Mouse (Mus musculus) right cerebral cortex, adult 18-20 months (tissue): Measurements from ENCODE around the gene Foxd4.
"Not testable (repeated sequence)": the region's sequence is repeated elsewhere in the genome, so short reads cannot be mapped to it uniquely, and the experiment has no call there.

Source experiments
- DNase-seq: peaks from one replicate; pipeline ENCODE4 v3.0.0; 2022; ENCODE audit warnings: mixed read lengths

The Foxd4 gene

DNA sequence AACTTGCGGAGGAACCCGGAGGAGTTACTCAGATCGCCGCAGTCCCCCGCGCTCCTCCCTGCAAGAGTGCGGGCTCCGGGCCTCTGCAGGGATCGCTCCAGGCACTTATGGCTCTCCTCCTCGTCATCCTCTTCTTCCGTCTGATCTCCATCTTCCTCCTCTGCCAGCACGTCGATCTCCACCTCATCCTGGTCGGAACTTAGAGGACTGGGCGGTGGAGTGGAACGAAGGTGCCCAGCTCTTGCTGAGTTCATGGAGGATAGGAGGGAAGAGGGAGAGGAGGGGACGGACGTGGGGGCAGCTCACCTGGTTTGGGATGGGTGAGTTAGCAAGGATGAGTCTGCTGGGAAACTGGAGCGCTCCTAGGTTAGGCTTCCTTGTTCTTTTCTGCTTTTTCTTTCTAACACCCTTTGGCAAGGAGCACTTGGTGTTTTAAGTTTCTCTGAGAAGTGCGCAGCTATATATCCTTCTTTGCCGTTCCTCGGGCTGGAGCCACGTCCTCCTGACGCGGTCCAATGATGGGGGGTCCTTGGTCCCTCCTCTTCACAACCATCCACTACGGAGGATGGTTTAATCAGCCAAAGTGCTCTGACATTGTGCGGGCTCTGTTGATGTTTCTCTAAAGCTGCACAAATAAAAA lies at the start of gene Foxd4:
Gene Foxd4, minus strand, starts transcription at position 617 of the 640 bp plus-strand sequence.
- no peak for DNase-seq

DNA sequence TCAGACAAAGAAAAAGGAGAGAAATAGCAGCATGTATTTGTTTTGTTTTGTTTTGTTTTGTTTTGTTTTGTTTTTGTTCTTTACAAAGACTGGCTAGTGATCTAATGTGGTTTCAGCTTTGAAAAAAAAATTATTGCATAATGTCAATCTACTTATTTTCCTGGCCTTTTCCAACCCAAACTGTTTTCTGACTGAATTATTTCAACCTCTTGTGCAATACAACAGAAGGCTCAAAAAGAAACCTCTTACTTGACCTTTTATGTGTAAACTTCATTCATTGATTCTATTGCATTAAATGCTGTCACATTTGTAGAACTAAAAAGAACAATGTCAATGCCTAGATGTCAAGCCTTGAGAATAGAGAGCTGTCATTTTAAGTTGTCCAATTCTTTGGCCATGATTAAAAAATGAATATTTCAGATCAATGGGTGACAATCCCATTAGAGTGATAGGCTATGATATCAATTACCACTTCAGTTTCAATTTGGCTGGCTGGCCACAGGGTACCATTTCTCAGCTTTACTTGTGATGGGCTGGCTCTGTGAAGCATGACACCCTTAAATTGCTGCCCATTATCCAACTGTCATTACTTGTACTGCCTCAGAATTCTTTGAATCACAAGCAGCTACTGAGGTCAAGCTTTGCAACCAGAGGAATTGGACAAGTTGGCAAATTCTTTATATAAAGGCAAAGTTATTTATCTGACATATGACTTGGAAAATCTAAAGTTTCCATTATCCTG lies 44.7 kb upstream of the Foxd4 start:
- no peak for DNase-seq

DNA sequence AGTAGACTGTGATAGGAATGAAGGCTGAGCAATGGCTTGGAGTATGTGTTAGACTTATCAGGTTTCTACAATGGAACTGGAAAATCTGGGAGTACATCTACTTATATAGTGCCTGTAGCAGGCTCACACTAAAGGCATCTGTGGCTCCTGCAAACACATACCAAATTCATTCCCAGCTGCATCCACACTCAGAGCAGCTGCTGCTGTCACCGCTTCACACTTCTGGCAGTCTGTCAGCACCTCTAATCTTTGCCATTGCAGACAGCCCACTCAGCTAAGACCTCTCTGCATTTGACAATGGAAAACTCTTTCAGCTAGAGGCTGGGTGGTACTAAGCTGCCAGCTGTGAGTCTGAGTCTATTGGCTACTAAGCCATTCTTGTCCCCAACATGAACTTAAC lies 36.1 kb upstream of the Foxd4 start:
- peak; percentile 6 for DNase-seq

DNA sequence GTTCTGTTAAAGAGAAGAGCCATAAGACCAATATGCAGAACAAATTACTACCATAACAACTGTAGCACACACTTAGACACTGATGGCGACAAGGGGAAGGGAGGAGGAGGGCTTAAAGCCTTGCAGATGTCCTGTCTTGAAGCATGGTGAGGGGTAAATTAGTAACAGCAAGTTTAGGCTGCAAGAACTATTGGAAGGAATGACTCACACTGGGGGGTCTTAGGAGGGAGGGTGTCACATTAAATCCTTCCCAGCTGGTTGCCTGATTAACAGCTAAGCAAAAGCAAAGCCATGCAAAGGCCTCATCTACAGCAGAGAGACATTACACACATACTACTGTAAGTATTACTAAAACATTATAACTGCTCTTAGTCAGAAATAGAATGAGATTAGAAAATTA lies 28.0 kb upstream of the Foxd4 start:
- no peak for DNase-seq

DNA sequence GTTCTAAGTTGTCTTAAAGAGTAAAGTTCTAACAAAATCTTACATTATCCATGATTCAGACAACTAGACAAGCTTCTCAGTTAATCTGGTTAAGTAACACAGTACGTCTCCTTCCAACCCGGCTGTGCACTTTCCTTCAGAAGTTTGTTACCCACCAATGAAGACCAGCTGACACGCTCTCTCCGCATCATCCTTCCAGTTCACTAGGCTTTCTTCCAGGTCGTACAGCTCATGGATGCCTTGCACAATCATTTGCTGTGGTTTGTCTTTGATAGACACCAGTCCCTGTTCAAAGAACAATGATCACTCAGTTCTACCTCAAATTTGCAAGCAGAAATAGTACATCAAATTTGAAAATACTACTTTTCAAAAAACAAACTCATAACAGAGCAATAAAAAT lies 19.9 kb upstream of the Foxd4 start:
- DNase-seq = no peak

DNA sequence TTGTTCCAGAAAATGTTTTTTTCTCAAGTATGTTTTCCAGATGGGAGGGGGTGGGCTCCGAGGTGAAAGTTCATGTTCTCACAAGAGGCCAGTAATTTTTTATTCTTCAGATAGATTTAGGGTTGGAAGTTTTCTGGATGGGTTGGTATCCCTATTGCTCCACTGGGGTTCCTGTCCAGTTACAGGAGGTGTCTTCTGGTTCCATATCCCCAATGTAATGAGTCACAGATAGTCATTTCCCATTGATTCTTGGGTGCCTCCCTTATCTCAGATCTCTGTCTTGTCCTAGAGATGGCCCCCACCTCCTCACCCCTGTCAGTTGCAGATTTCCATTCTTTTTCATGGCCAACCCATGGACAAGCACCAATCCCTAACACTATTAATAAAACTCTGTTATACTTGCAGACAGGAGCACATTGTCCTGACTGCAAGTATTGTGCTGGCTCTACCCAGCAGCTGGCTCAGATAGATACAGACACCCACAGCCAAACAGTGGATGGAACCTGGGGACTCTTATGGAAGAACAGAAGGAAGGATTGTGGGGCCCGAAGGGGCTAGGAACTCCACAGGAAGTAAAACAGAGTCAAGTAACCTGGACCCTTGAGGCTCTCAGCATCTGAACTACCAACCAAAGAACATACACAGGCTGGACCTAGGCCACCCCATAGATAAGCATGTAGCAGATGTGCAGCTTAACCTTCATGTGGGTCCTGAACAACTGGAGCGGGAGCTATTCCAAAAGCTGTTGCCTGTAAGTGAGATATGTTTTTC lies 7.6 kb upstream of the Foxd4 start:
- no peak for DNase-seq

DNA sequence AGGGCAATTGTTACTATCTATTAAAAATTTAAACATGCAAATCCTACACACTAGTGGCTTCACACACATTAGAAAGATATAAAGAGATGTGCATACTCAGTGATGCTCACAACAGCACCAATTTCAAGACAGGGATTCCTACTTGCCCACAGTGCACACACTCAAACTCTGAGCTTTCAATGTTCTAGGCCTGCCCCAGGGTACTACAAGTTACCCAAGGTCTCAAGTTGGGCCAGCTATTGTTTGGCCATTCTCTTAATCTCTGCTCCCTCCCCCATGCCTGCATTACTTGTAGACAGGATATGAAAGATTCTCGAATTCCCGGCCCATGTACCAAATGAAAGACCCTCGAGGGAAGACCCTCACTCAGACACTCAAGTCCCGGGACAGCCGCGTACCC lies 6.7 kb upstream of the Foxd4 start:
- no peak for DNase-seq

DNA sequence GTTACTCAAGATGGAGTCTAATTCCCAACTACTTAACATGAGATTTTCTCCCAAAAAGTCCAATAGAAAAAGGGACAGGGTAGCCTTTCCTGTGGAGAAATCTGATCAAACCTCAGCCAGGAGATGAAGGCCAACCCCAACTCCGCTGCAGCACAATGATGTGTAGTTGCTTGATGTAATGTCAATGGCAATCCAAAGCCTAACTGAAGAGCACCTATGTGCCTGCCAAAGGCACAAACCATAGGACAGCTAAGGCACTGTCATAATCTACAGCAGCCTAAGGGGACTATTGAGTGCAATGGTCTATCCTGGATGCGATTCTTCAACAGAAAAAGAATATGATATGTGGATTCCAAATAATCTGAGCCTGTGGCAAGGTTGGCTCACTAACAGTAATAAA lies 1.8 kb upstream of the Foxd4 start:
- no peak for DNase-seq

DNA sequence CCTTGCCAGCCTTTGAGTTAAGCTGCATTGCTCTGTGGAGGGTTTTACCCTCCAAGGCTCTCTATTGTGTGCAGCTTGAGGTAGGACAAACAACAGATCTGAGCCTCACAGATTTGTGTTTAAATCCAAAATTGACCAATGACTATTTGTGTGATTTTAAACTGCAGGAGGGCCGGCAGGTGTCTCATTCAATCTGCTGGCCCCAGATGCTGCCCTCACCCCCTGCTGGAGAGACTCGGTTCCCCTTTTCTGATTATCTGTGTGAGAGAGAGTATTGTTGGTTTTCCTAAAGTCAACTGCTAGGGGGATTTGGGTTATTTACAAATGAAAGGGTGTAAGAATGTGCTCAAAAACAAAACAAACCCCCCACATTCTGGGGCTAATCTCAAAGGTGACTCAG lies 1.3 kb upstream of the Foxd4 start:
- no peak for DNase-seq

DNA sequence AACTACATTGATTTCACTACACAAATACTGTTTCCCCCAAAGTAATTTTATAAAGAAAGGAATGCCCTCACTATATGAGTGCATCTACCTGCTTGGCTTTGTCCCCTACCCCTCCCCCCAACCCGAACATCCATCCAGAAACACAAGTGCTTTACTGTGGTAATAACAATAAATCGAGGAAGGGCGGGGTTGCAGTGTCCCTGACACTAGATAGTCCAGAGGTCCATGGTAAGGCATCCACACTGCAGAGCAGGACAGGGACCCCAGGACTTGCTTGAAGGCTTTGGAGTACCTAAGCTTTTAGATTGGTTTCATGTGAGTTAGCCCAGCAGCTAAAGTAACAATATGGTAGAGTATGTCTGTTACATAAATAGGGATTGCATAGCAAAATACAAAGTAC lies 669 bp upstream of the Foxd4 start:
- DNase-seq = no peak

DNA sequence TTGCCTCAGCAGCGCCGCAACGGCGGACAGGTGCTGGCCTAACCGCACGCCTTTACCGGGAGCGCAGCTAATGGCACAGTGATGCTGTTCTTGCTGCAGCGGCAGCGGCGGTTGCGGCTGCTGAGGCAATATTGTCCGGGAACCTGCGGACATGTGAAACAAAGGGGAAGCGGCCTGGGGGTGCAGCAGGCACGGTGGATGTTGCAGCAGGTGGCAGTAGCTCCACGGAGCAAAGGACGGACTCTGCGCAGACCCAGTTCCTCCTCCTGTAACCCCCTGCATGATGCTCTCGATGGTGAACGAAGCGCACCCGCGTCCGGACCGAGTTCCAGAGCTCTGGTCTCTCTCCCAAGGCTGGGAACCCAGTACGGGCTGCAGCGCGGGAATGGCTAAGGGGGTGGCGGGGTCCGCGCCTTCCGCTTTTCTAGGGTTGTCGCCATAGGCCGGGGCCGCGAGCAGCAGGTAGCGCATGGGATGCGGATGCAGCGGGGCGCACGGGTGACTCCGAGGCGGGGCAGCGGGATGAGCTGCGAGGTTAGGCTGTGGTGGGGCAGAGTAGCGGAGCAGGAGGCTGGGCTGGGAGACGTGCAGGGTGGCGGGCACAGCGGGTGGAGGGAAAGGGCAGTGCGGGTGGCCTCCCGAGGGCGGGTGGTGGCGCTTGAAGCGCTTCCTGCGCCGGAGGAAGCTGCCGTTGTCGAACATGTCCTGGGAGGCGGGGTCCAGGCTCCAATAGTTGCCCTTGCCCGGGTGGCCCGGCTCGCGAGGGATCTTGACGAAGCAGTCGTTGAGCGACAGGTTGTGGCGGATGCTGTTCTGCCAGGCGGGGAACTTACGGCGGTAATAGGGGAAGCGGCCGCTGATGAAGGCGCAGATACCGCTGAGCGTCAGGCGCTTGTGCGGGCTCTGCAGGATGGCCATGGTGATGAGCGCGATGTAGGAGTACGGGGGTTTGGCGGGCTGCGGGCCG lies 1.1 kb downstream of the Foxd4 start:
- DNase-seq = peak; percentile 3

DNA sequence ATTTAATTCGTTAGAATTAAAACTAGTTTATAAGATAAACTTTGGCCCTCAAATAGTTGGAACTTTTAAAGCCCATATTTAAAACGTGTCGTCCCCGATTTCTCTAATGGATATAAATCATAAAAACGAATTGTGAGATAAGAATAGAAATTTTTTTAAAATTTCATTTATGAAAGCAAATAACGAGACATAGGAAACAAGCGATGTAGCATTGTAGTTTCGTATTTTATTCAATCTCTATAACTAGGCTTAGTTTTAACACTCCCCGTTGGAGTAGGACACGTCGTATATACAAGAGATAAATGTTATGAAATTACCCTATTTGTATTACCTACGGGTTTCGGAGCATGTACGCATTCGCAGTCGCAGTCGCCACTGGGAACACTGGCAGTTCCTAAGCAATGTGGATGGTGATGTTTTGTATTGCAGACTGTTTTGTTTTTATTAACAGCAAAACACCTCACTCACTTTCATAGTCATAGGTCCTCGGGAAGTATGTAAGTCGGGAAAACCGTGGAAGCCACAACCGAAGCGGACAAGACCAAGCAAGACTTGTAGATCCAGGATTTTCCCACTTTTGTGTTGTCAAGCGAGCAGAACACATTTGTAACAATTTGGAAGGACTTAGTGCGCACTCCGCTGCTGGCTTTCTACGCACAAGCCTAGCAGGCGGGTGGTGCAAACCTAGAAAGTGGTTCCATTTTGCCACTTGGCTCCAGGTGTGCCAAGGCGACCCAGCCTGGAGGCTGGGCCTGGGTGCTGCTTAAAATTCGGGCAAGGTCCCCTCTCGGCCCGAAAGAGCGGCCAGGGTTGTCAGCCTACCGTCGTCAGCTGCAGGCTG lies 2.0 kb downstream of the Foxd4 start:
- no peak for DNase-seq

DNA sequence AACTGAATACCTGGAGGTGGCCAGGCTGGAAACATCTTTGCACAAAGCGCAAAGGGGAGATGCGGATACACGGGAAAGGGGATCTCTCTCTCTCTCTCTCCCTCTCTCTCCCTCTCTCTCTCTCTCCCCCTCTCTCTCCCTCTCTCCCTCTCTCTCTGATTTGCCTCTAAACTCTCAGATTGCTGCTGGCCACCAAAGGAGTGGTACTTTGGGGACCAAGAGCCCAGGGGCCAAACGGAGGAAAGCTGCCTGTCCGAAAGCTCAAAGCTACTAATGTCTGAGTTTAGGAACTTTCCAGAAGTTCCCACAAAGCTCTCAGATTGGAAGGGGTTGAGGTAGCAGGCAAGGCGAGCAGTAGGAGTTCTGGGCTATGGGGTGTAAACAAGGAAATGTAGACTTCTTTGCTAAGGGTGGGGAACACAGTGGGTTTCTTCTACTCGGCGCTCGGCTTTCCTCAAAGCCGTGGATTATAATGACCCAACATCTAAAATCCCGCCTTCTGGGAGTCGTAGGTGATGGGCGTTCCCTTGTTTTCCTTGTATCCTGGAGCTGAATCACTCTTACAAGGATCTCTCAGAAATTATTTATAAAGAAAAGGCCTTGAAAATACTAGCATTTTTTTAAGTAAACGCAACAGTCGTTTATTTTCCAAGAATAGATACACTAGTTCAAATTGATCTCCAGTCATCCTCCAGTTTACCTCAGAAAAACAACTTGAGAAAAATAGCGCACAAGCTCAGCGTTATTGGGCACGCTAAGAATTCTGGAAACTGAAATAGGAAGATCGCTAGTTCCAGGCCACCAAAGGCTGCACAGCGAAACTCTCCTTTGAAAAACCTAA lies 2.9 kb downstream of the Foxd4 start:
- no peak for DNase-seq

DNA sequence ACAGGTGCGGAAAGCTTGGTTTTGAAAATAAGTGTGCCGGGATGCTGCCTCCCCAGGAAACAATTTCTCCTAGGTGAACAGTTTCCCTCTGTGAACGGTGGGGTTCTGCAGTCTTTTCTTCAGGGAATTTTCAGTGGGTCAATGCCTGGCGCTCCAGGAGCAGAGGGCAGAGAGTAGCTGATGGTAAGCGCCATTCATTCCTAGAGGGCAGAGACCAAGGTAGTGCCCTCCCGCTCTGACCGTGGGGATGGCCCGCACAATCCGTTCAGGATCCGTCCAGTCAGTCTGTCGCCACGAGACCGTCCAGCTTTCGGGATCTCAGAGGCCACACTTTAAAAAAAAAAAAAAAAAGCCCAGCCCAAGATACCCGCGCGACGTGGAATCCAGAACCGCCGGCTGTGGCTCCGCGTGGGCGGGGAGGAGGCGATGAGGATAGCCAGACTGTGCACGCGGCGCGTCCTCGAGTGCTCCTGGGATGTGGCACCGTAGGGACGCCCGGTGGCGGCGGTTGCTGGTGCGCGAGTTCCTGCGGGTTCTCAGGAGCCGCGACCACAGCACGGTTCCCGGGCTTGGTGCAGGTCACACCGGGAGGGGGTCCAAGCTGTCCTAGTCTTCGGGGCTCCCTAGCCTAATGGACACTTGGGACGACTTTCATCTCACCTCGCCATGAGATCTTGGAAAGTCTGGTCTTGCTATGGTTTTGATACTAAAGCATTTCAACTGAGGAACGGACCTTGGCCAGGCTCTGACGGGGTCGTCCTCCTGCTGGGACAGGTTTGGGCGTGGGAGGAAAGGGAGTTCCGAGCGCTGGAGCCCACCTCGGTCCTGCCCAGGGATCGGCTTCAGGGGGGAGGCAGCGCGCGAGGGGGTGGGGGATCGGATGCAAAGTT lies 3.7 kb downstream of the Foxd4 start:
- DNase-seq = peak; percentile 6

DNA sequence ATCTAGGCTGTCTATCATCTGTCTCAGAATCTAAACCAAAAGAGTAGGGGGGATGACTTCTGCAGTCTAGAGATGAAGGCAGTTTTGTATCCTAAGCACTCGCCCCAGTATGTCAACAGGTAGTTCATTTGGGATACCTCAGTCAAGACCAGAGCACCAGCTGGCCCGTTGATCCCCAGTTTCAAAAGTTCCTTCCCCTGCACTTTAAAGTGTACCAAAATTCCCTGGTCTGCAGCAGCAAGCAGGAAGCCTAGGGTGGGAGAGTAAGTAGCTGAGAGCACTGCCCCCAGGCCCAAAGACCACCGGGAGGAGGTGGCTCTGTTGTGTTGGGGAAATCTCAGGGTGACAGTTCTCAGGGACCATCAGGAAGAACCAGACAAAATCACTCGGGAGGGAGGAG lies 4.5 kb downstream of the Foxd4 start:
- DNase-seq = no peak

DNA sequence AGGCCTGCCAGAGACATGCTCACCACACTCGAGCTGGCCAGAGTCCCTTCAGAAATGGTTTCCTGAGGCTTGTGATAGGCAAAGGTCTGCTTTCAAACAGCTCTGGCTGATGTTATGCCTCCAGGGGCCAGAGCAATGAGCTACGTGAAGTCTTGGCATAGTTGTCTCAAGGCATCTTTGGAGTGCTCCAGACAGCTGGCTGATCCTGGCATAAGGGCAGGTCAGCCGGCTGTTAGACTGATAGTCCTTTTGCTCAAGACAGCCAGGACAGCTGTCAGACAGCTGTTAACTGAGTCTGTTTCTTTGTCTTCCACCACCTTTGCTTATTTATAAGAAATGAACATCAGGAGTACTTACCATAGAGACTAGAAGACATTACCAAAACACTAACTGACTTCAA lies 14.1 kb downstream of the Foxd4 start:
- DNase-seq = no peak

DNA sequence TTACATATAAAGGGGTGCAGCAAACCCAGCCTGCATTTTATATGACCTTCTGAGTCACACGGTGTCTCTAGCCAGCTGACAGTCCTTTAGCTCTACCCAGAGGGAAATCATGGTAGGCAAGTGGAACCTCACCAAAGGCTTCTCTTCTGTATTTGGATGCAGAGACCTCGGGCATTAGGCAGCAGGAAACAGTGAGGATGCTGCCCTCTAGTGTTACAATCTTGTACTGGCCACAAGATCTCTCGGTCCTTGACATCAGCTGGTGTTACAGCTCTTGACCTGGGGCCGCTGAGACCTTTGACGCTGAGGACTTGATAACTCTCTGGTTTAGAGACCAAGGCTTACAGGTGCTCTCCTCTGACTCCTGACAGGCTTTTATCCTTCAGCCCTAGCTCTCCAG lies 15.5 kb downstream of the Foxd4 start:
- peak; percentile 48 for DNase-seq

DNA sequence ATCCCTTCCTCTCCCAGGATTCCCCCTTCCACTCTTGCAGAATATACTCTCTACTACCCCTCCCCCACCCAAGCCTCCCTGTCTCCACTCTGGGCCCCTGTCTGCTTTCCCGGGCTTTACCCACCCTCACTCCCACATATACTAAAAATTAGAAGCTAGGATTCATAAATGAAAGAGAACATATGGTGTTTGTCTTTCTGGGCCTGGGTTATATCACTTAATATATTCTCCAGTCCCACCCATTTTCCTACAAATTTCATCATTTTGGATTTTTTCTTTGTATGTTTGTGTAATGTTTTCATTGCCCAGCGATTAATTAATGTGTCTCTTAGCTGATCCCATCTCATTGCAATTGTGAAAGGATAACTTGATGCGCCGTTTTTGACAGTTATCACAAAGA lies 19.8 kb downstream of the Foxd4 start:
- no peak for DNase-seq

DNA sequence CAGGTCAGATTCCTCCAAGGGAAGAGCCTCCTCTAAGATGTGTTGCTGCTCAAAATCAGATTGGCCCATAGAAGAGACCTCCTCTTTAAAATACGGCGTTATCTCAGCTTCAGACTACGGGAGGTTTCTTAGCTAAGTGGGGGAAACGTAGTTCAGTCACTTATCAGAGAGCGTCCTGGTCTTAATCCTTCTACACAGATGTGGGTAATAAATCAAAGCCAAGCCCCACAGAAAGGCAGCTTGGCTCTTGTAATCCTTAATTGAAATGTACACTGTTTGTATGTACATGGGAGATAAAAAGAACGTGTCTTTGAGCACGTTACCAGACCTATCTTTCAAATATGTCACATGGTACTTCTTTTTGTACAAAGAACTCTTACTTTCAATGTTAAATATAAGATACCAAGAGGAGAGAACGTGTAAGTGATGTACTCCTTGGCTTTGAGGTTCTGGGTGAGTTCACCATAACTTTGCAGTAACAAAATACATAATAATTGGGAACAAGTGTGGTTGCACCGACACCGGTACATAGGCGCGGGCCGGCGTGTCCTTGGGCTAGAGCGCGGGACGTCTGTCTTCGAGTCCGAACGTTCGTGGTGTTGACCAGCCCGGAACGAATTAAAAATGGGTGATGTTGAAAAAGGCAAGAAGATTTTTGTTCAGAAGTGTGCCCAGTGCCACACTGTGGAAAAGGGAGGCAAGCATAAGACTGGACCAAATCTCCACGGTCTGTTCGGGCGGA lies 25.7 kb downstream of the Foxd4 start, which contains the start of gene Gm10053:
Gene Gm10053, plus strand, starts transcription at position 558 of the 742 bp plus-strand sequence.
- not testable (repeated sequence) for DNase-seq
